Mouse (Mus musculus): ENCODE results near the gene Bysl. TPM values are rescaled to one million over a fixed set of nuclear protein-coding genes. Genes with fewer than 3 reads are reported as not detected.
A peak's percentile ranks its signal among the peaks of the same experiment; 100 is the strongest.

Bysl gene
- total and polyA plus RNA-seq, 3 experiments: 69.3 to 85.4 TPM; not detected in 1

DNA sequence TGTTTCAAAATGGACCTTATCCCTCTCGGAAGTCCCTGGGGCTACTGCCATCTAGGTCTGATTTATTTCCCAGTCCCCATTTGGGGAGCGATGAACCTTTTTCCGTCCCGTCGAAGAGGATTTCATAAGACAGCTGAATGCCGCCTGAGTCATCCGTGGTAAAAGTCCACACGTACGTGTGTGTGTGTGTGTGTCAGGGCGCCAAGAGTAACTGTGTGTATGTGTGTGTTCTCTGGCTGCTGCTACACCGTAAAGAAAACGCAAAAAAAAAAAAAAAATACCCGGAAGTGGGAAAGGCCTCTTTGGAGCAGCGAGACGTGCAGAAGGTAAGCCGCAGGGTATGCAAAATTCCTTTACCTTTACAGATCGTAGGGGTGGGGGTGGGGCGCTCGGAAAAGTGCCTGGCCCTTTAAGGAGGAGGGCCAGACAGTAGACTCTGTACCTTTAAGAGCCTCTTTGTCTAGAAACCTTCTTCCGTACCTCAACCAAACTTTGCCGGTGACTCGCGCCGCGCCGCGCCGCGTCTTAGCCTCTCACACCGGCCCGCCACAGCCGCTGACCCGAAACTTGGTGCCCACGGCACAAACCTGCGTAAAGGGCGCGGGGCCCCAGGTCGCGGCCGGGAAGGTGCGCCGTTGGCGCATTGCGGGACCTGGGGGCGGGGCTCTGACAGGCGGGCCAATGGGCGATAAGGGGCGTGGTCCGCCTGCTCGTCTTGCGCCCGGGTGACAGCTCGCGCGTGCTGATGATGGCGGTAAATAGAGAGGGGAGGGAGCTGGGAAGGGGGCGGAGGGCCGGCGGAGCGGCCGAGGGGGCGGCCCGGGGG, 17.8 kb upstream of the Bysl start:
- H3K36me3 ChIP-seq (ENCODE audit: control insufficient read depth in 1 of 2, insufficient read depth in 2 of 2, low read length in 2 of 2): peaks cover 1 to 21% of the 10 kb centered on the region in 2 experiments
- H3K9ac ChIP-seq (ENCODE audit: control insufficient read depth, low read depth, low read length, poor library complexity, severe bottlenecking): peak overlapping the region; percentile 92
- H3K9me3 ChIP-seq (replicated peaks; ENCODE audit: insufficient read depth, low read length): no peaks in the 10 kb centered on the region
- peak overlapping the region; percentile 93 for H3K27ac ChIP-seq (ENCODE audit: control insufficient read depth, low read depth, low read length)
- DNase-seq (ENCODE audit: low read depth, low spot score): peak; percentile 97
- peaks cover 17% of the 10 kb centered on the region for H3K79me2 ChIP-seq (ENCODE audit: control insufficient read depth, insufficient read depth, low read length, poor library complexity)
- peaks cover 8 to 23% of the 10 kb centered on the region in 2 experiments for H3K4me1 ChIP-seq (ENCODE audit: control insufficient read depth in 1 of 2, insufficient read depth in 2 of 2, low read length in 2 of 2)
- no peaks in the 10 kb centered on the region for H3K27me3 ChIP-seq (ENCODE audit: control insufficient read depth in 1 of 2, insufficient read depth in 2 of 2, low read length in 2 of 2)
- peak overlapping the region; percentile 49 to 93 for H3K4me3 ChIP-seq (ENCODE audit: control insufficient read depth in 1 of 2, insufficient read depth in 1 of 2, low read depth in 2 of 2, low read length in 2 of 2)
- peak; percentile 92 for TF ChIP-seq ZNF384 (IDR thresholded peaks at IDR 0.05; ENCODE audit: low read depth, low read length)
- TF ChIP-seq TBP (IDR thresholded peaks at IDR 0.05; ENCODE audit: low read depth, low read length): 0 out of 2 replicates have a peak, but pooled peaks have one; percentile 14
- no peak for TF ChIP-seq RCOR1 (IDR thresholded peaks at IDR 0.05; ENCODE audit: low read depth, low read length)
- TF ChIP-seq GATA1 (IDR thresholded peaks at IDR 0.05; ENCODE audit: low read depth, low read length): no peak
- TF ChIP-seq EP300 (IDR thresholded peaks at IDR 0.05; ENCODE audit: low read depth in 1 of 2, low read length in 2 of 2): 0 out of 4 replicates have a peak, but pooled peaks of 1 of the 2 experiments have one; percentile 6
- no peak for TF ChIP-seq MEF2A (IDR thresholded peaks at IDR 0.05; ENCODE audit: extremely low read depth, insufficient replicate concordance, low read depth, low read length, poor library complexity, severe bottlenecking)
- TF ChIP-seq MAFK (IDR thresholded peaks at IDR 0.05; ENCODE audit: borderline replicate concordance, low read depth, low read length): no peak
- TF ChIP-seq RAD21 (IDR thresholded peaks at IDR 0.05; ENCODE audit: low read depth, low read length): no peak
- TF ChIP-seq TAL1 (IDR thresholded peaks at IDR 0.05; ENCODE audit: low read length): no peak
- no peak for TF ChIP-seq UBTF (IDR thresholded peaks at IDR 0.05; ENCODE audit: borderline replicate concordance, insufficient read depth, low read depth, low read length)
- TF ChIP-seq ZC3H11A (IDR thresholded peaks at IDR 0.05; ENCODE audit: low read depth, low read length): no peak
- 0 out of 2 replicates have a peak, but pooled peaks have one; percentile 82 for TF ChIP-seq MAZ (IDR thresholded peaks at IDR 0.05; ENCODE audit: low read depth, low read length)
- no peak; the same call in 1 of the 2 replicates for TF ChIP-seq KAT2A (conservative IDR thresholded peaks at IDR 0.05; ENCODE audit: low read depth, low read length)
- TF ChIP-seq MXI1 (IDR thresholded peaks at IDR 0.05; ENCODE audit: low read depth, low read length): peak; percentile 74
- TF ChIP-seq ETS1 (IDR thresholded peaks at IDR 0.05; ENCODE audit: low read depth, low read length): 0 out of 2 replicates have a peak, but pooled peaks have one; percentile 23
- peak; percentile 57 for TF ChIP-seq NELFE (IDR thresholded peaks at IDR 0.05; ENCODE audit: low read depth, low read length)
- no peak for TF ChIP-seq USF1 (IDR thresholded peaks at IDR 0.05; ENCODE audit: low read depth, low read length)
- TF ChIP-seq POLR2A (IDR thresholded peaks at IDR 0.05; ENCODE audit: control insufficient read depth in 1 of 2, insufficient read depth in 1 of 2, low read depth in 1 of 2, low read length in 2 of 2, poor library complexity in 1 of 2): peak in 1 of 2 experiments; percentile 52; a peak in 1 of 4 replicates
- TF ChIP-seq USF2 (IDR thresholded peaks at IDR 0.05; ENCODE audit: borderline replicate concordance in 1 of 2, insufficient read depth in 1 of 2, low read depth in 1 of 2, low read length in 2 of 2): no peak
- no peak for TF ChIP-seq MYC (IDR thresholded peaks at IDR 0.05; ENCODE audit: low read depth, low read length)
- TF ChIP-seq TCF12 (IDR thresholded peaks at IDR 0.05; ENCODE audit: low read depth, low read length): no peak
- peak; percentile 72 for TF ChIP-seq BHLHE40 (IDR thresholded peaks at IDR 0.05; ENCODE audit: borderline replicate concordance, low read depth, low read length)
- peak; percentile 77 for TF ChIP-seq POLR2AphosphoS2 (IDR thresholded peaks at IDR 0.05; ENCODE audit: low read length)
- TF ChIP-seq CHD2 (IDR thresholded peaks at IDR 0.05; ENCODE audit: low read length): peak; percentile 43; the same call in 1 of the 2 replicates
- no peak for TF ChIP-seq CTCF (IDR thresholded peaks at IDR 0.05 in 2 of 3, conservative IDR thresholded peaks at IDR 0.05 in 1 of 3; ENCODE audit: control insufficient read depth in 1 of 3, insufficient read depth in 1 of 3, low read depth in 2 of 3, low read length in 3 of 3, poor library complexity in 1 of 3, severe bottlenecking in 1 of 3)
- TF ChIP-seq SIN3A (IDR thresholded peaks at IDR 0.05; ENCODE audit: low read length): peak; percentile 89
- no peak for TF ChIP-seq GABPA (IDR thresholded peaks at IDR 0.05; ENCODE audit: low read depth, low read length)
- TF ChIP-seq POLR2AphosphoS5 (IDR thresholded peaks at IDR 0.05; ENCODE audit: borderline replicate concordance, low read depth, low read length): no peak
- no peak for TF ChIP-seq SMC3 (IDR thresholded peaks at IDR 0.05; ENCODE audit: low read depth, low read length)
- peak; percentile 44; the same call in 1 of the 2 replicates for TF ChIP-seq NRF1 (IDR thresholded peaks at IDR 0.05; ENCODE audit: insufficient read depth, low read depth, low read length, poor library complexity, severe bottlenecking)
- TF ChIP-seq ZMIZ1 (IDR thresholded peaks at IDR 0.05; ENCODE audit: low read depth, low read length): peak; percentile 70; the same call in 1 of the 2 replicates
- peak; percentile 78 for TF ChIP-seq ELF1 (IDR thresholded peaks at IDR 0.05; ENCODE audit: low read depth, low read length)
- no peak for TF ChIP-seq MYB (IDR thresholded peaks at IDR 0.05; ENCODE audit: low read depth, low read length)
- no peak for TF ChIP-seq JUND (IDR thresholded peaks at IDR 0.05; ENCODE audit: low read depth, low read length)
- peak; percentile 76 for TF ChIP-seq HCFC1 (IDR thresholded peaks at IDR 0.05; ENCODE audit: low read depth, low read length)

Measured in MEL (cell line).